Mouse (Mus musculus) T-helper 1 cell (primary cell): ENCODE measurements around the gene Tesk1.

Experiments used
- in situ Hi-C: fragments of 300-600 bp; cut with MboI, MseI; formaldehyde crosslinking; loops from one replicate; pipeline ENCODE4 v1.15.1; 2025; ENCODE audit warnings: high pct_unique_total_duplicates

Gene Tesk1

GRCm38 (mm10) chr4:43441639-43442038, at the start of gene Tesk1:
Gene Tesk1, plus strand, starts transcription at chr4:43441939.
- in situ Hi-C loops: loop anchor here (5.0 kb wide), 1 partner anchor 41 kb away; the partner anchor contains the start of gene Sit1

GRCm38 (mm10) chr4:43394345-43394891, 47.3 kb upstream of the Tesk1 start:
- in situ Hi-C loops: no loop called here

GRCm38 (mm10) chr4:43395147-43395546, 46.6 kb upstream of the Tesk1 start:
- in situ Hi-C loops: no loop called here

GRCm38 (mm10) chr4:43395836-43396235, 45.9 kb upstream of the Tesk1 start:
- in situ Hi-C loops: no loop called here

GRCm38 (mm10) chr4:43396381-43396780, 45.4 kb upstream of the Tesk1 start:
- in situ Hi-C loops: no loop called here

- in situ Hi-C loops: no loop called here
Measured at GRCm38 (mm10) chr4:43398014-43398413, 43.7 kb upstream of the Tesk1 start.

- in situ Hi-C loops: no loop called here
Measured at GRCm38 (mm10) chr4:43398829-43399331, 42.9 kb upstream of the Tesk1 start.

- in situ Hi-C loops: no loop called here
Measured at GRCm38 (mm10) chr4:43399391-43400131, 42.2 kb upstream of the Tesk1 start.

GRCm38 (mm10) chr4:43400976-43401375, 40.8 kb upstream of the Tesk1 start:
- in situ Hi-C loops: no loop called here

- in situ Hi-C loops: no loop called here
Measured at GRCm38 (mm10) chr4:43401486-43401885, 40.3 kb upstream of the Tesk1 start.

- in situ Hi-C loops: no loop called here
Measured at GRCm38 (mm10) chr4:43402212-43402611, 39.5 kb upstream of the Tesk1 start.

- in situ Hi-C loops: no loop called here
Measured at GRCm38 (mm10) chr4:43404697-43405096, 37.0 kb upstream of the Tesk1 start.

GRCm38 (mm10) chr4:43406162-43406971, 35.4 kb upstream of the Tesk1 start:
- in situ Hi-C loops: no loop called here

GRCm38 (mm10) chr4:43407071-43407920, 34.4 kb upstream of the Tesk1 start:
- in situ Hi-C loops: no loop called here

- in situ Hi-C loops: loop anchor here (5.0 kb wide), 1 partner anchor 357 kb away; the partner anchor contains the start of gene Unc13b
Measured at GRCm38 (mm10) chr4:43414761-43415160, 27.0 kb upstream of the Tesk1 start.

- in situ Hi-C loops: loop anchor here (5.0 kb wide), 1 partner anchor 358 kb away; the partner anchor contains the start of gene Unc13b
Measured at GRCm38 (mm10) chr4:43415221-43416070, 26.3 kb upstream of the Tesk1 start.

- in situ Hi-C loops: loop anchor here (5.0 kb wide), 1 partner anchor 359 kb away; the partner anchor contains the start of gene Unc13b
Measured at GRCm38 (mm10) chr4:43416071-43416490, 25.7 kb upstream of the Tesk1 start.

- in situ Hi-C loops: loop anchor here (5.0 kb wide), 1 partner anchor 360 kb away; the partner anchor contains the start of gene Unc13b
Measured at GRCm38 (mm10) chr4:43417269-43418062, 24.3 kb upstream of the Tesk1 start.

GRCm38 (mm10) chr4:43418450-43418849, 23.3 kb upstream of the Tesk1 start:
- in situ Hi-C loops: loop anchor here (5.0 kb wide), 1 partner anchor 361 kb away; the partner anchor contains the start of gene Unc13b
